Mouse (Mus musculus): ENCODE data around the gene Fam178b. TPM values are rescaled to one million over a fixed set of nuclear protein-coding genes. Genes with fewer than 3 reads are reported as not detected.

Fam178b gene
- polyA plus RNA-seq, 1 experiment from 2014 or later: 2.1 TPM

Small RNA genes lying within 50 kb of the gene (microRNA-seq; reads per million reads assigned to microRNA genes)
- gene Gm24133: not detected

Other genes with a start within 250 kb of the Fam178b start
- gene Lman2l, start 237.9 kb downstream of the Fam178b start, polyA plus RNA-seq (2015; fragmentation: Nextera tagmentation; extraction: Ambion mirVana): 44.2 and 49.5 TPM in 2 replicates
- gene Cnnm4, start 211.6 kb downstream of the Fam178b start, polyA plus RNA-seq (2015; fragmentation: Nextera tagmentation; extraction: Ambion mirVana): 6.3 and 6.7 TPM in 2 replicates
- 2.0 and 2.4 TPM in 2 replicates for gene Cnnm3, start 171.3 kb downstream of the Fam178b start, polyA plus RNA-seq (2015; fragmentation: Nextera tagmentation; extraction: Ambion mirVana)
- gene Ankrd23, start 146.3 kb downstream of the Fam178b start, polyA plus RNA-seq (2015; fragmentation: Nextera tagmentation; extraction: Ambion mirVana): 17.7 and 20.1 TPM in 2 replicates
- not detected in 2 replicates for gene Gm42417, start 143.8 kb downstream of the Fam178b start, polyA plus RNA-seq (2015; fragmentation: Nextera tagmentation; extraction: Ambion mirVana)
- gene Ankrd39, start 135.7 kb downstream of the Fam178b start, polyA plus RNA-seq (2015; fragmentation: Nextera tagmentation; extraction: Ambion mirVana): 23.6 and 27.2 TPM in 2 replicates
- gene Sema4c, start 124.8 kb downstream of the Fam178b start, polyA plus RNA-seq (2015; fragmentation: Nextera tagmentation; extraction: Ambion mirVana): 10.0 and 10.2 TPM in 2 replicates
- gene Cox5b, start 8.3 kb upstream of the Fam178b start, polyA plus RNA-seq (2015; fragmentation: Nextera tagmentation; extraction: Ambion mirVana): 1,082 and 1,332 TPM in 2 replicates
- 0.13 TPM in 1 of 2 replicates, not detected in the other for gene 4933424G06Rik, start 27.0 kb upstream of the Fam178b start, polyA plus RNA-seq (2015; fragmentation: Nextera tagmentation; extraction: Ambion mirVana)
- 85.5 and 90.6 TPM in 2 replicates for gene Actr1b, start 31.2 kb upstream of the Fam178b start, polyA plus RNA-seq (2015; fragmentation: Nextera tagmentation; extraction: Ambion mirVana)
- gene Zap70, start 78.6 kb upstream of the Fam178b start, polyA plus RNA-seq (2015; fragmentation: Nextera tagmentation; extraction: Ambion mirVana): 0.31 and 0.34 TPM in 2 replicates